Mouse (Mus musculus): ENCODE measurements around the gene Hrk.

Gene Hrk

GRCm38 (mm10) chr5:118156976-118157375 is 7.5 kb upstream of the Hrk start:
- in situ Hi-C loops (cut with MboI; ENCODE audit: unreplicated experiment in 2 of 2), result no loop called here

- in situ Hi-C loops (cut with MboI; ENCODE audit: unreplicated experiment in 2 of 2), result no loop called here
Measured at GRCm38 (mm10) chr5:118160691-118161090, 3.8 kb upstream of the Hrk start.

DNA sequence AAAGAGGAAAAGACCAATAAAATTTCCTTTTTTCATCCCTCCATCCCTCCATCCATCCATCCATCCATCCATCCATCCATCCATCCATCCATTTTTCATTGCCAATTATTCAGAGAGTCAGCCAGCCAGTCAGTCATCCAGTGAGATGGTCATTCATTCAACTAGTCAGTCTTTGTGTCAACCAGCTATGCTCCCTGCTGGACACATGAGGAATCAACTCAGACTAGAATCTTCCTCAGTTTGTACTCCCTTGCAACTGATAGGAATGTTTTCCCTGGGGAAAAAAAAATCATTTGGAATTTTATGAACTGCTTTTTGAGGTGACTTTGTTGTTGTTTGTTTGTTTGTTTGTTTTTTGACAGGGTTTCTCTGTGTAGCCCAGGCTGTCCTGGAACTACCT is 1.0 kb downstream of the Hrk start:
- in situ Hi-C loops (cut with MboI; ENCODE audit: unreplicated experiment in 2 of 2), result no loop called here

DNA sequence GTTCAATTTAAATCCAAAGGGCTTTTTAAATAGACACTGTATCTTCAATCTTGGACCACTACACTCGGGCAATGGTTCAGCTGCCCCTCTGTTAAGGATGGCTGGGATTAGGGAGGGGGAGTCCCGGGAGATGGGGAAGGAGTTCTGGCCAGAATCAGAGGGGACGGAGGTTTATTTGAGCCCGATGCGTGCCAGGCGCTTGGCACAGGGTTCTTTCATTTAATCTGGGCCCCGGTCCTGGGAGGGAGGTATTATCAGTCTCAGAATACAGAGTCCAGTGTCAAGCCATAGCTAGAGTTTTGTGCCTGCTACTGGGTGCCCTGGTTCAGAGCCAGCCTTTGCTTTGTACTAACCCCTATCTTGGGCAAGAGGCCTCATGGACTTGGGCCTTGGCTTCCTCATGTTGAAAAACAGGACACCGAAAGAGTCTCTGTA is 3.1 kb downstream of the Hrk start:
- in situ Hi-C loops (cut with MboI; ENCODE audit: unreplicated experiment in 2 of 2), result no loop called here

DNA sequence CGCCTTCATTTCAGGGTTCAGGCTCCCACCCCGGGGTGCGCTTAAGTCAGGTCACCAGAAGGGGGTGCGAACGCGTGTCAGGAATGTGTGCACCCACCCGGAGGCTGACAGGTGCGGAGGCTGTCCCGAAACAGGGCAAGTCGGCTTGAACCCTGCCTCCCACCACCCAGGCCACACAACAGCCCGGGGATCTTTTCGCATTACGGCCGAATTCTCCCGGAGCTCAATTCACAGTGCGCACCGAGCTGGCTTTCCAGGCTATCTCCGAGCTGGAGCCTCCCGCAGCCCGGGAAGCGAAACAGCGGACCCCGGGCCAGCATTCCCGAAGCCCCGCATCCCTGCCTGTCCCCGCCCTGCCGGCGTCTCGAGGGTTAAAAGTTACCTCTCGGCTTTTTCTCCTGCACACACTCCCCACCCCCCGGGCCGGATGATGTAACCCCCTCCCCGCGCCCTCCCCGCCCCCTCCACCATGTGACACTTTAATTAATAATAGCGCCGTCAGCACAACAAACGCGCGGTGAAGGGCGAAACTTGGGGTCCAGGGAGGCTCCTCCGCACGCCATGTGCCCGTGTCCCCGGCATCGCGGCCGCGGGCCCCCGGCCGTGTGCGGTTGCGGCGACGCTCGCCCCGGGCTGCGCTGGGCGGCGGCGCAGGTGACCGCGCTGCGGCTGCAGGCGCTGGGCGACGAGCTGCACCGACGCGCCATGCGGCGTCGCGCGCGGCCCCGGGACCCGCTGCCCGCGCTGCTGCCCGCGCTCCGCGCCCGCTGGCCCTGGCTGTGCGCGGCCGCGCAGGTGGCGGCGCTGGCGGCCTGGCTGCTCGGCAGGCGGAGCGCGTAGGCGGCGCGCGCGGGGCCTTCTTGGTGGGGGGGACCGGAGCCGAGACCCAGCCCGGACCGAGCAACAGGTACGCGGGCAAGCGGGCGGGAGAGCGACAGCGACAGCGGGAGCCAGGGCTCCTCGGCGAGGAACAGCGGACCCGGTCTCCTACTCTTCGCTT is 5.1 kb downstream of the Hrk start:
- in situ Hi-C loops (cut with MboI; ENCODE audit: unreplicated experiment in 2 of 2), result no loop called here

DNA sequence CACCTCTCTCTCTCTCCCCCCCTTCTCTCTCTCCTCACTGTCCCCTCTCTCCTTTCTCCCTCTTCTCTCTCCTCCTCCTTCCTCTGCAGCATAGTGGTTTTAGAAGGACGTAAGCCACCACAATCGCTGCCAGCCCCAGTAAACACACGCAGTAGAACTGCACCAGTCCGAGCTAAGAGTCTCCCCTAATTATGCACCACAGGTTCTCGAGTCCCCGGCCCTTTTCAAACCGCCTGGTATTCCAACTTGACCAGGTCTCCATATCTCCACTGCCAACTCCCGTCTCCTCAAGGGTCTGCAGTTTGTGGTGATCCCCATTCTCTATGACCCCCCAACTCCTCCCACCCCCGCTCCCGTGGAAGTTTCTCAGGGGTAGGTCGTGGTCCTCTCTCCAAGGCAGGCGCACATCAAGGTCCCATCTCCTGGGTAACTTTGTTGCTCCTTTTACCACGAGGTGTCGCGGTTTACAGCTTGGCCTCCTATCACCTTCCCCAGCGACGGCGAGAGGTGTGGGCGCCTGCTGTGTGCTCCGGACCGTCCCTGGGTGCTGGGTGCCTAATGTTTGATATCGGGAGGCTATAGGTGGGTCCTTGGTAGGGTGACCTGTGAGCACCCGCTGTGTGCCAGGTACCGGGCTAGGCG is 6.6 kb downstream of the Hrk start:
- in situ Hi-C loops (cut with MboI; ENCODE audit: unreplicated experiment in 2 of 2), result no loop called here

DNA sequence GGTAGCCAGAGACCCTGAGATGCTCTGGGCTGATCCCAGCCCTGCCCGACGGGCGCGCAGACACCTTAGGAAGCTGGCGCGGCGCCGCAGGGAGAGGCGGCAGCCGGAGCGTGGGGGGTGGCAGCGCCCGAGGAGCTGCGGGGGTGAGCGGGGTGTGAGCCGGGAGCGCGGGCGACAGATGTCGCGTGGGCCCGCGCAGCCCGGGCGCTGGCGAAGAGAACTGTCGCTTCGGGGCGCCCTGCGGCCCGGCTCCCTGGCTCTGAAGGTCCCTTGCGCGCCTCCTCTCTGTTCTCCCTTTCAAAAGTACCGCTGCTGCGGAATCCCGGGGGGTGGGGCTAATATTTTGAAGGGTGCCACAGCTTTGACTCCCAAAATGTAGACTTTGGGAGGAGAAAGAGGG is 7.2 kb downstream of the Hrk start:
- in situ Hi-C loops (cut with MboI; ENCODE audit: unreplicated experiment in 2 of 2), result no loop called here

- in situ Hi-C loops (cut with MboI; ENCODE audit: unreplicated experiment in 2 of 2), result no loop called here
Measured at GRCm38 (mm10) chr5:118172078-118172723, 7.8 kb downstream of the Hrk start.

GRCm38 (mm10) chr5:118174310-118175009 is 10.0 kb downstream of the Hrk start:
- in situ Hi-C loops (cut with MboI; ENCODE audit: unreplicated experiment in 2 of 2), result loop anchor here in 1 of 2 experiments (25.0 kb wide), 1 partner anchor 1513 kb away; no protein-coding TSS in a partner anchor

- in situ Hi-C loops (cut with MboI; ENCODE audit: unreplicated experiment in 2 of 2), result loop anchor here in 1 of 2 experiments (25.0 kb wide), 1 partner anchor 1512 kb away; no protein-coding TSS in a partner anchor
Measured at GRCm38 (mm10) chr5:118175137-118175536, 10.7 kb downstream of the Hrk start.

GRCm38 (mm10) chr5:118177640-118178039 is 13.2 kb downstream of the Hrk start:
- in situ Hi-C loops (cut with MboI; ENCODE audit: unreplicated experiment in 2 of 2), result loop anchor here in 1 of 2 experiments (25.0 kb wide), 1 partner anchor 1510 kb away; no protein-coding TSS in a partner anchor

- in situ Hi-C loops (cut with MboI; ENCODE audit: unreplicated experiment in 2 of 2), result loop anchor here in 1 of 2 experiments (25.0 kb wide), 1 partner anchor 1500 kb away; no protein-coding TSS in a partner anchor
Measured at GRCm38 (mm10) chr5:118186903-118187633, 22.6 kb downstream of the Hrk start.

- in situ Hi-C loops (cut with MboI; ENCODE audit: unreplicated experiment in 2 of 2), result loop anchor here in 1 of 2 experiments (25.0 kb wide), 1 partner anchor 1499 kb away; no protein-coding TSS in a partner anchor
Measured at GRCm38 (mm10) chr5:118188356-118188755, 23.9 kb downstream of the Hrk start.

- in situ Hi-C loops (cut with MboI; ENCODE audit: unreplicated experiment in 2 of 2), result loop anchor here in 1 of 2 experiments (25.0 kb wide), 1 partner anchor 1497 kb away; no protein-coding TSS in a partner anchor
Measured at GRCm38 (mm10) chr5:118190491-118190890, 26.0 kb downstream of the Hrk start.

- in situ Hi-C loops (cut with MboI; ENCODE audit: unreplicated experiment in 2 of 2), result loop anchor here in 1 of 2 experiments (25.0 kb wide), 1 partner anchor 1495 kb away; no protein-coding TSS in a partner anchor
Measured at GRCm38 (mm10) chr5:118192221-118192620, 27.8 kb downstream of the Hrk start.

- in situ Hi-C loops (cut with MboI; ENCODE audit: unreplicated experiment in 2 of 2), result loop anchor here in 1 of 2 experiments (25.0 kb wide), 1 partner anchor 1490 kb away; no protein-coding TSS in a partner anchor
Measured at GRCm38 (mm10) chr5:118197421-118197820, 33.0 kb downstream of the Hrk start.

DNA sequence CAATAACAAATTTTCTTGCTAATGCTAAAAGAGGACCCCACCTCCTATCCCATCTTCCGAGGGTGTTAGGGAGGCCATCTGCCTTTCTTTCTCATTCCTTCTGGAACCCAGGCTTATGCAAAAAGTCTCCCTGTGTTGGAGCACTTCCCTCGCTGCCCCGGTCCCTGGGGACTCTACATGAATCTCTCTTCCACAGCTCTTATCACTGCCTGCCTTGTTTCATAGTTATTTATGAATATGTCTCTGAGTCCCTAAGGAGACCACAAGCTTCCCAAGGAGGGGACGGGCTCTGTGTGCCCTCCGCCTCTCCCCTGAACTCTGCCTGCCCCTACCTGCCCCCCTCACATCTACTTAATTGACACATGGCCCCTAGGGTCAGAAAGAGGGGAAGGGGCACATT is 35.2 kb downstream of the Hrk start:
- in situ Hi-C loops (cut with MboI; ENCODE audit: unreplicated experiment in 2 of 2), result loop anchor here in 1 of 2 experiments (25.0 kb wide), 2 partner anchors 687 to 1488 kb away; no protein-coding TSS in a partner anchor

- in situ Hi-C loops (cut with MboI; ENCODE audit: unreplicated experiment in 2 of 2), result loop anchor here in 1 of 2 experiments (25.0 kb wide), 1 partner anchor 693 kb away; no protein-coding TSS in a partner anchor
Measured at GRCm38 (mm10) chr5:118204675-118205440, 40.4 kb downstream of the Hrk start.

Data from v-Abl transformed pro-B cells (cell line).